Comparison of ENCODE assay signal across 27 mouse cellular contexts in the genomic region with DNA sequence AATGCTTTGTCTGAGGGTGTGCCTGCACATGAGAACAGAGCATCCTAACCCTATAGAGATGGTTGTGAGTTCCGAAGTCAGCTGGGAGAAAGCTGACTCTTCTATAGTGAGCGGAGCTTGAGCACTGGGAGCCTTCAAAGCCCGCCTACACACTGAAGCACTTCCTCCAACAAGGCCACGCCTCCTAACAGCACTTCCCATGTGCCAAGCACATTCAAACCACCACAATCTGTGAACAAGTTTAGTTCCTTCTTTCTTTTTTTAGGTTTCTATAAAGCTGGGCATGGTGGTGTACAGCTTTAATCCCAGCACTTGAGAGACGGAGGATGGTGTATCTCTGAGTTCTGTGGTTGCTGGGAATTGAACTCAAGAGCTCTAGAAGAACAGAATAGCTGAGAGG. TPM values are rescaled to one million over a fixed set of nuclear protein-coding genes. Genes with fewer than 3 reads are reported as not detected.
DNase-seq lines count a peak whose midpoint lies in the region; ATAC-seq and TF ChIP-seq lines count a peak whose summit lies in the region.
"Had no signal": no experiment of that assay in that cellular context is flagged by ENCODE, and none has a peak within 500 bp of the region (broad histone marks: within the 10 kb centered on the region; RNA-seq: fewer than 3 reads in every experiment).

No protein-coding gene starts in this region.

- 90% methylated on average over 5 of the region's 5 CpGs for WGBS in midbrain, embryonic 14.5 days

- peak overlapping the region; percentile 38 for H3K27ac ChIP-seq in bone marrow macrophage, adult 2 months (ENCODE audit: insufficient read depth, low read depth, low read length)
- H3K27ac ChIP-seq in midbrain, embryonic 14.5 days (replicated peaks; ENCODE audit: low read depth, low read length), result no peak overlapping the region
- H3K27ac ChIP-seq: hindbrain, embryonic 10.5 days; kidney, embryonic 15.5 days; limb, embryonic 10.5 days; liver, embryonic 15.5 days; lung, embryonic 15.5 days; macrophage; stomach, postnatal 0 days had no signal

- no peaks in the 10 kb centered on the region for H3K36me3 ChIP-seq in midbrain, embryonic 14.5 days (ENCODE audit: control insufficient read depth, insufficient read depth, low read length)
- H3K36me3 ChIP-seq: G1E; hindbrain, embryonic 10.5 days; kidney, embryonic 15.5 days; limb, embryonic 10.5 days; liver, embryonic 15.5 days; lung, embryonic 15.5 days had no signal

- ATAC-seq in megakaryocyte progenitor cell, adult 5-6 weeks (replicated peaks; ENCODE audit: poor library complexity), result peak; percentile 63
- ATAC-seq in midbrain, embryonic 14.5 days (ENCODE audit: low FRiP score, low TSS enrichment), result no peak
- ATAC-seq: forebrain, embryonic 14.5 days; hindbrain, embryonic 16.5 days; intestine, postnatal 0 days had no signal

- peak; percentile 25 to 37 for DNase-seq in spleen, postnatal 36 days (ENCODE audit: low spot score in 2 of 2)
- DNase-seq in spleen, postnatal 4 days (ENCODE audit: low spot score in 2 of 2), result no peak
- DNase-seq in midbrain, embryonic 14.5 days, result no peak
- DNase-seq in layer of hippocampus, adult 9-11 months, result no peak
- DNase-seq in thymus, adult 18-20 months, result no peak
- DNase-seq: adrenal gland, postnatal 10 days; cerebellum, adult 2 months; cerebellum, postnatal 36 days; gastrocnemius, postnatal 10 days; heart, adult 11 months; kidney, postnatal 36 days; liver; right cerebral cortex, postnatal 25 days had no signal

- no peaks in the 10 kb centered on the region for H3K27me3 ChIP-seq in midbrain, embryonic 14.5 days (ENCODE audit: control insufficient read depth, insufficient read depth, low read length)
- H3K27me3 ChIP-seq: kidney, embryonic 15.5 days; liver, embryonic 15.5 days; lung, embryonic 15.5 days had no signal

- TF ChIP-seq CTCF in bone marrow macrophage, adult 2 months (IDR thresholded peaks at IDR 0.05; ENCODE audit: low read depth, low read length), result no peak

- H3K9me3 ChIP-seq in midbrain, embryonic 14.5 days (ENCODE audit: control insufficient read depth, low read length), result no peaks in the 10 kb centered on the region
- H3K9me3 ChIP-seq: G1E; hindbrain, embryonic 10.5 days; kidney, embryonic 15.5 days; limb, embryonic 10.5 days; liver, embryonic 15.5 days; lung, embryonic 15.5 days had no signal

- no peak overlapping the region for H3K4me3 ChIP-seq in bone marrow macrophage, adult 2 months (ENCODE audit: insufficient read depth, low read length)
- H3K4me3 ChIP-seq in midbrain, embryonic 14.5 days (replicated peaks; ENCODE audit: low read depth, low read length), result no peak overlapping the region
- H3K4me3 ChIP-seq: hindbrain, embryonic 10.5 days; kidney, embryonic 15.5 days; limb, embryonic 10.5 days; liver, embryonic 15.5 days; lung, embryonic 15.5 days had no signal

- TF ChIP-seq POLR2A in bone marrow macrophage, adult 2 months (IDR thresholded peaks at IDR 0.05; ENCODE audit: borderline replicate concordance, low read depth, low read length), result no peak

- no peak overlapping the region for H3K9ac ChIP-seq in midbrain, embryonic 14.5 days (replicated peaks; ENCODE audit: low read length)
- H3K9ac ChIP-seq: kidney, embryonic 15.5 days; liver, embryonic 15.5 days; lung, embryonic 15.5 days had no signal

- peaks cover 14% of the 10 kb centered on the region for H3K4me1 ChIP-seq in bone marrow macrophage, adult 2 months (ENCODE audit: control insufficient read depth, insufficient read depth, low read length)
- H3K4me1 ChIP-seq in midbrain, embryonic 14.5 days (ENCODE audit: control insufficient read depth, insufficient read depth, low read length), result no peaks in the 10 kb centered on the region
- H3K4me1 ChIP-seq: hindbrain, embryonic 10.5 days; kidney, embryonic 15.5 days; lung, embryonic 15.5 days had no signal

- no peak overlapping the region for H3K4me2 ChIP-seq in midbrain, embryonic 14.5 days (ENCODE audit: low read length)
- H3K4me2 ChIP-seq: kidney, embryonic 15.5 days; liver, embryonic 15.5 days; midbrain, embryonic 11.5 days had no signal

RNA-seq across cellular contexts. Expression of a gene that starts 9.9 kb away (rescaled TPM):
- polyA plus RNA-seq in bone marrow macrophage, adult 2 months (2012; ENCODE audit: insufficient read depth, insufficient read length, missing spikeins), result 35.8 and 39.1 TPM in 2 replicates
- total RNA-seq in megakaryocyte progenitor cell, adult 5-6 weeks (2015), result 51.5 and 73.0 TPM in 2 replicates
- total RNA-seq in megakaryocyte progenitor cell, adult 5-6 weeks (2017), result 78.3 and 79.2 TPM in 2 replicates
- 85.2 and 86.3 TPM in 2 replicates for polyA plus RNA-seq in midbrain, embryonic 14.5 days (2014; fragmentation: Nextera tagmentation; extraction: Ambion mirVana)

RNA-seq across cellular contexts. Expression of a gene that starts 11.3 kb away (rescaled TPM):
- polyA plus RNA-seq in bone marrow macrophage, adult 2 months (2012; ENCODE audit: insufficient read depth, insufficient read length, missing spikeins), result 44.3 and 47.5 TPM in 2 replicates
- 178 and 189 TPM in 2 replicates for total RNA-seq in megakaryocyte progenitor cell, adult 5-6 weeks (2015)
- total RNA-seq in megakaryocyte progenitor cell, adult 5-6 weeks (2017), result 192 and 193 TPM in 2 replicates
- polyA plus RNA-seq in midbrain, embryonic 14.5 days (2014; fragmentation: Nextera tagmentation; extraction: Ambion mirVana), result 42.6 and 56.1 TPM in 2 replicates

Comparison
In these comparisons a context has a peak if more than half of its experiments do, and no peak if none do; other contexts are left out.
1. DNase-seq: peak in spleen, postnatal 36 days (2 of 2); none in spleen, postnatal 4 days (0 of 2), midbrain, embryonic 14.5 days (single experiment), layer of hippocampus, adult 9-11 months (single experiment) and thymus, adult 18-20 months (0 of 2).